Mouse (Mus musculus): ENCODE results near the gene Lpar5.

Gene Lpar5

GRCm38 (mm10) chr6:125128724-125129123 lies 61.0 kb downstream of the Lpar5 start:
- DNase-seq (ENCODE audit: low read depth, low spot score): no peak

GRCm38 (mm10) chr6:125129710-125130402 lies 62.1 kb downstream of the Lpar5 start:
- peak; percentile 31 for DNase-seq (ENCODE audit: low read depth, low spot score)

GRCm38 (mm10) chr6:125131302-125132156 lies 63.8 kb downstream of the Lpar5 start, which contains the start of gene Nop2:
Gene Nop2, plus strand, starts transcription at chr6:125131909.
- DNase-seq (ENCODE audit: low read depth, low spot score): peak; percentile 95

Measured in CD4-positive helper T cell, adult 2 months (primary cell).